Mouse (Mus musculus) layer of hippocampus, adult 2 months (tissue): ENCODE results near the gene Pard6a. TPM values are rescaled to one million over a fixed set of nuclear protein-coding genes. Genes with fewer than 3 reads are reported as not detected.
A peak's percentile ranks its signal among the peaks of the same experiment; 100 is the strongest.

Experiments
- DNase-seq, 2 experiments: peaks; one replicate each; pipeline ENCODE4 v3.0.0; 2022; ENCODE audit warnings: low spot score in 2 of 2
- H3K27ac ChIP-seq: fragments of 200-600 bp; 2 replicates; pipeline ENCODE4 v1.8.1; 2022
- H3K4me3 ChIP-seq: fragments of 200-600 bp; 2 replicates; pipeline ENCODE4 v1.8.1; 2022; ENCODE audit warnings: mild to moderate bottlenecking
- CTCF ChIP-seq: fragments of 200-600 bp; conservative IDR thresholded peaks from 2 replicates; pipeline ENCODE4 v1.8.1; 2022; ENCODE audit warnings: antibody characterized with exemption, mild to moderate bottlenecking, moderate library complexity
- total RNA-seq, 2 experiments: library from RNA; stranded (reverse); gene quantifications; 2 replicates each; pipeline ENCODE4 v1.2.3; 2021

Pard6a gene
- total RNA-seq, 2 experiments from 2014 or later = 32.7 to 35.4 TPM

DNA sequence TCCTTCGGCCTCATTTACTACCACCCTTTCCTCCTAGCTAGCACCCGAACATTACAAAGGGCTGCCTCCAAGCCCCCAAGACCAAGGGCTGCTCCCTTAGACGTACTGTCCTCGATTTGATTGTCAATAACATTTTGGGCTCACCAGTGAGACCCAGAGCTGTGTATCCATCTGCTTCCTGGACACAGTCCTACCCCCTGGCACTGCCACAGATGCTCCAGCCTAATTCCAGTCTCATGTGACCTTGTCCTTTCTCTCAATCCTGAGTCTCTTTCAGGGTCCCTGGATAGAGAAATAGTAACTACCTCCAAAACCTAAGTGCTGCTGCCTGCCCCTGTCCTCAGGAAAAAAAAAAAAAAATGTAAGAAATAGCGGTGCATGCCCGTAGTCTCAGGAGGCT lies 4.0 kb downstream of the Pard6a start:
- DNase-seq = no peak
- Histone ChIP-seq H3K27ac (no peak overlapping the region), H3K4me3 (no peak overlapping the region)
- no peak for TF ChIP-seq CTCF

DNA sequence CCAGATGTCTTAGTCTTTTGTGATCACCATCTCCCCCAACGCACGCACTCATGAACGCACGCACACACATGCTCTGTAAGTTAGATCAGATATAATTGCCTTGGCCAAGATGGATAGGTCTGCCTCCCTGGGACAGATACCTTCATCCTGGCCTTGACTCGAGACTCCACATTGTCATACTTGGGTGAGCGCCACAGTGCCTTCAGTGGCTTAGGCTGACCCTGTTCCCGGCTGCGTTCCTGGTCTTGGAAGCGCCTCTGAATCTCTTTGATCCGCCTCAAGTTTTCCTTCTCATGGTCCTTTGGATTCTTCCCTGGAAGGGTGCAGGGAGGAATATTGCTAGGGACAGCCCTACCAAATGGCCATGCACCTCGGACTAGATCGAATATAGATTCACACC lies 5.5 kb downstream of the Pard6a start:
- Histone ChIP-seq H3K27ac (no peak overlapping the region), H3K4me3 (no peak overlapping the region)
- no peak for TF ChIP-seq CTCF
- no peak for DNase-seq

DNA sequence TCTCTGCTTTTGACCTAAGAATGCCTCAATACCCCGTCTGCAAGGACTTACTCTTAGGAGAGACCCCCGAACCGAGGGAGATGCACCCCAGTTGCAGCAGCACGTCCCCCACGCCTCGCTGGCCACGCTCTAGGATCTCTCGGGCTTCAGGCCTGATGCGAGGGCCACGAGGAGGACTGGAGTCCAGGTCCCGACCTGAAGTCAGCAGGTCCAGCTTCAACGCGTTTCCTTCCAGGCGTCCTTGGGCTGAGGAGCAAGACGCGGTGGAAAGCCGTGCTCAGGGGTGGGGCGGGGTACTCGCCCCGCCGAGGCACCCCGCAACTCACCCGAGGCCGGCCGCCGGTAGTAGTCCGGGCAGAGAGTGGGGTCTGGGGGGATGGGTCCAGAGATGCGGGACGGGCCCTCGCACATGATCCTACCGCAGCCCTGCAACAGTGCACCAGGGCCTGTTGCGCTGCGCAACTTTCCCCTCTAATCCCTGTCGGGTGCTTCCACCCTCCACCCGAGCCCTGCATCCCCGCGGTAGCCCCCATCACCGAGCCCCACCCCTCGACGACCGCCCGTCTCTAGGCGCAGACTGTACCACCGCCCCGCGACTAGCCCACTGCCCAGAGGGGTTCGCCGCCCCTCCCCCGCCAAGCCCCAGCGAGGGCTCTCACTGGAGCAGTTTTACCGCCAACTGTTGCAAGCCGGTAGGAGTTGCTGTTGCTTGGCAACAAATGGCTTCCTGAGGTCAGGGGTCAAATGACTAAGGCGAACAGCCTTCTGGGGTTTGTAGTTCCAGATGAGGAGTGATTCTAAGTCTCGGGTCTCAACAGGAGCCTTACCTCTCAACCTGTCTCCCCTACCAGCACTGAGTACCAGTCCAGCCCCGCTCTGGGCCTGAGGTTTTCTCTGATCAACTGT lies 6.8 kb downstream of the Pard6a start, which contains the start of the genes 4933405L10Rik and Enkd1:
TSS of gene 4933405L10Rik (plus strand) at position 158 of the 906 bp plus-strand sequence.
TSS of gene Enkd1 (minus strand) at position 713 of the 906 bp plus-strand sequence.
- H3K27ac ChIP-seq = peak within 1 kb of the TSS; percentile 61
- DNase-seq = peak; percentile 85 to 89
- no peak for TF ChIP-seq CTCF
- H3K4me3 ChIP-seq = peak within 1 kb of the TSS; percentile 80

- H3K4me3 ChIP-seq = no peak overlapping the region
- no peak overlapping the region for H3K27ac ChIP-seq
- no peak for TF ChIP-seq CTCF
- no peak for DNase-seq
Observed at GRCm38 (mm10) chr8:105708675-105709074, 7.7 kb downstream of the Pard6a start.

- TF ChIP-seq CTCF = no peak
- DNase-seq = no peak
- no peak overlapping the region for H3K4me3 ChIP-seq
Observed at GRCm38 (mm10) chr8:105709317-105709716, 8.4 kb downstream of the Pard6a start.

GRCm38 (mm10) chr8:105712286-105712685 lies 11.3 kb downstream of the Pard6a start:
- TF ChIP-seq CTCF = no peak
- no peak overlapping the region for H3K4me3 ChIP-seq

More at GRCm38 (mm10) chr8:105709317-105709716, 8.4 kb downstream of the Pard6a start:
- H3K27ac ChIP-seq = no peak overlapping the region

DNA sequence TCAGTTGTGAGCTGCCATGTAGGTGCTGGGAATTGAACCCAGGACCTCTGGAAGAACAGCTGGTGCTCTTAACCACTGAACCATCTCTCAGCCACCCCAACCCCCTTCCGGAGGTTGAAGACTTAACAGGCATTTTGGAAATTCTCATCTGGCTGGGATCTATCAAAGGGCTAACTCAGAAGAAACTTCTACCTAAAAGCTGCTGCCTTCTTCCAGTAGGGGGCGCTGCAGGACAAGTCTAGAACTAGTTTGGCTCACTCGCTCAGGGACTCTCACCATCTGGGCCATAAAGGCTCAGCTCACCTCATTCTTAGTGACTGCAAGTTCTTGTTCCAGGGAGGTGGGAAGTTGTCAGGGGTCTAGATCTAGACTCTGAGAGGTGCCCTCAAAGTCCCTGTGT lies 13.2 kb downstream of the Pard6a start:
- peak; percentile 88 for TF ChIP-seq CTCF
- DNase-seq = peak; percentile 78 to 92
- Histone ChIP-seq H3K4me3 (no peak overlapping the region), H3K27ac (no peak overlapping the region)

More at GRCm38 (mm10) chr8:105712286-105712685, 11.3 kb downstream of the Pard6a start:
- DNase-seq = no peak
- no peak overlapping the region for H3K27ac ChIP-seq

DNA sequence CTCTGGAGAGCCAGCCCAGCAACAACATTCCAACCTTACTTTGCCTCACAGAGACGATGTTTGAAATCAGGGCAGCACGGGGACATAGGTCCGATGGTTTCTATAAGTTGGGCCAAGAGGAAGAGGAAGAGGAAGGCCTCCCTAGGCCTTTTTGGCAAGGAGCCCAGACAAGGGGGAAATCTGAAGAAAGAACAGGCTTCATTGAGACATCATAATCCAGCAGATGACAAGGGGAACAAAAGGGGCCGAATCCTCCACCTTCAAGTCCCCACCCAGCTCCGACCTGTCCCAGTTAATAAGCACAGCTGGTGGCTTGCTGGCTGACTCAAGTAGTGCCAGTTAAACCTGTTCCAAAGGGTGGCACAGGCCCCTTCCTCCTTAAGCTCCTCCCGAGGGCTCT lies 14.1 kb downstream of the Pard6a start:
- TF ChIP-seq CTCF = no peak
- Histone ChIP-seq H3K4me3 (no peak overlapping the region), H3K27ac (peak overlapping the region; percentile 36; the same call in 1 of the 2 replicates)
- DNase-seq = no peak

- peak; percentile 31; the same call in 1 of the 2 replicates for TF ChIP-seq CTCF
- DNase-seq = no peak
- no peak overlapping the region for H3K4me3 ChIP-seq
- H3K27ac ChIP-seq = no peak overlapping the region
Observed at GRCm38 (mm10) chr8:105716302-105716945, 15.5 kb downstream of the Pard6a start.

DNA sequence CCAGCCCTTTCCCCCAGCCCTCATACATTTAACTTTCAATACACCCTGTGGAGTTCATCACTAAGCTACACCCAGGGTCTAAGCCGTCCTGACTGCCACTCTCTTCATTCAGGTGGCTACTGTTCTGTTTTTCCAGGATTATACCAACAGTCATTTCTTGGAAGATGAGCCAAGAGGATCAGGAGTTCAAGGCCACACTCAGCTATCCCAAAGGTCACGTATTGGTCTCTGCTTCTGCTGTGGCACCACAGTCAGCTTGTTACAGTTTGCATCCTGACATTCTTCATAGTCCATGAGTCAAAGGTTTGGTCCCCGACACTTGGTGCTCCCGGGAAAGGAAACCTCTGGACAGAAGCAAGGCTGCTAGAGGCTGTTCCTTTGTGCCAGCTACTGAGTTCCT lies 18.7 kb downstream of the Pard6a start:
- DNase-seq = no peak
- no peak overlapping the region for H3K4me3 ChIP-seq
- no peak overlapping the region for H3K27ac ChIP-seq
- no peak for TF ChIP-seq CTCF

- TF ChIP-seq CTCF = no peak
Observed at GRCm38 (mm10) chr8:105722861-105723260, 21.9 kb downstream of the Pard6a start.

DNA sequence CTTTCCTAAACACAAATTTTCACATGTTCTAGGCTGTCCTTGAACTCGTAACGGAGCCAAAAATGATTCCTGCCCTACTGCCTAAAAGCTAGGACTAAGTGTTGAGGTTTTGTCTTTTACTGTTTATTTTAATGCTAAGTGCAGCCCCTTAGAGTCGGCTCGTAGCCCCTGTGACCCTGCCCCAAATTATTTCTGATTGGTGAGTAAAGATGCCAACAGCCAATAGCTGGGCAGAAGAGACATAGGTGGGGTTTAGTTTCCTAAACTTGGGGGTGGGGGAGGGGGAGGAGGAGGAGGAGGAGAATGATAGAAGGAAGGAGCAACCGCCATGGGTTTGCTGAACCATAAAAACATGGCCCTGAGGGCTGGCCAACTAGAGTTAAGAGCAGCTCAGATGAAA lies 24.8 kb downstream of the Pard6a start:
- no peak overlapping the region for H3K4me3 ChIP-seq
- no peak for DNase-seq
- H3K27ac ChIP-seq = no peak overlapping the region
- no peak for TF ChIP-seq CTCF

More at GRCm38 (mm10) chr8:105722861-105723260, 21.9 kb downstream of the Pard6a start:
- no peak for DNase-seq
- Histone ChIP-seq H3K27ac (no peak overlapping the region), H3K4me3 (no peak overlapping the region)

- Histone ChIP-seq H3K4me3 (no peak overlapping the region; the same call in 1 of the 2 replicates), H3K27ac (peak overlapping the region; percentile 57; the same call in 1 of the 2 replicates)
- DNase-seq = no peak
- TF ChIP-seq CTCF = no peak
Observed at GRCm38 (mm10) chr8:105727397-105728124, 26.6 kb downstream of the Pard6a start.
